Mouse (Mus musculus) kidney, adult 2 months (tissue): ENCODE measurements around the gene Haus6. TPM values are rescaled to one million over a fixed set of nuclear protein-coding genes. Genes with fewer than 3 reads are reported as not detected.
"Not testable (repeated sequence)": the region's sequence is repeated elsewhere in the genome, so short reads cannot be mapped to it uniquely, and the experiment has no call there.

Source experiments
- DNase-seq: peaks from one replicate; pipeline ENCODE4 v3.0.0; 2021
- H3K27ac ChIP-seq: fragments of 200-500 bp; 2 replicates; pipeline ENCODE4 v1.5.1; 2012; ENCODE audit warnings: low read depth, low read length, control low read depth, inconsistent platforms; ENCODE audit not compliant: insufficient read depth
- H3K27me3 ChIP-seq: fragments of 200-500 bp; replicated peaks from 2 replicates; pipeline ENCODE4 v1.6.1; 2012; ENCODE audit warnings: mild to moderate bottlenecking, moderate library complexity, low read length, inconsistent platforms; ENCODE audit not compliant: control insufficient read depth, insufficient read depth
- H3K36me3 ChIP-seq: fragments of 200-500 bp; 2 replicates; pipeline ENCODE4 v1.6.1; 2012; ENCODE audit warnings: mild to moderate bottlenecking, moderate library complexity, low read length, inconsistent platforms; ENCODE audit not compliant: control insufficient read depth, insufficient read depth
- H3K4me1 ChIP-seq: fragments of 200-500 bp; 2 replicates; pipeline ENCODE4 v1.6.1; 2011; ENCODE audit warnings: low read length; ENCODE audit not compliant: control insufficient read depth, insufficient read depth
- H3K4me3 ChIP-seq: fragments of 200-500 bp; 2 replicates; pipeline ENCODE4 v1.5.1; 2011; ENCODE audit warnings: mild to moderate bottlenecking, low read depth, low read length, control low read depth; ENCODE audit not compliant: insufficient read depth
- CTCF ChIP-seq: fragments of 200-500 bp; conservative IDR thresholded peaks from 2 replicates; pipeline ENCODE4 v1.5.1; 2011; ENCODE audit warnings: low read depth, mild to moderate bottlenecking, control low read depth, low read length, moderate library complexity, mixed read lengths; ENCODE audit not compliant: insufficient read depth, insufficient read length
- POLR2A ChIP-seq: fragments of 200-500 bp; IDR thresholded peaks from one replicate; pipeline ENCODE4 v1.6.1; 2011; ENCODE audit warnings: low read depth, low read length, control low read depth
- WGBS: fragments of 180-500 bp; shearing (Covaris S2); methylation state at CpG from one replicate; pipeline ENCODE4 v1.1.7; 2018; 5-methylcytosine and 5-hydroxymethylcytosine counted together
- polyA plus RNA-seq: library from polyadenylated mRNA; depleted of rRNA; stranded (reverse); fragments of >200 nt; gene quantifications from 2 replicates; pipeline ENCODE4 v1.2.3, GENCODE M21; 2012

Haus6 gene
- polyA plus RNA-seq, 1 experiment = 2.8 TPM

- H3K27me3 ChIP-seq = no peaks in the 10 kb centered on the region
- WGBS = 53% methylated on average over 4 of the region's 4 CpGs
- no peak for TF ChIP-seq CTCF
- TF ChIP-seq POLR2A = no peak
- no peak overlapping the region for H3K4me3 ChIP-seq
- H3K4me1 ChIP-seq = no peaks in the 10 kb centered on the region
- H3K27ac ChIP-seq = no peak overlapping the region
- no peaks in the 10 kb centered on the region for H3K36me3 ChIP-seq
- no peak for DNase-seq
Observed at GRCm38 (mm10) chr4:86631831-86632230, 20.0 kb upstream of the Haus6 start.

GRCm38 (mm10) chr4:86626496-86626895 lies 14.6 kb upstream of the Haus6 start:
- not testable (repeated sequence) for H3K27me3 ChIP-seq, H3K36me3 ChIP-seq, H3K27ac ChIP-seq, H3K4me1 ChIP-seq, DNase-seq, H3K4me3 ChIP-seq
- 82% methylated on average over 7 of the region's 7 CpGs for WGBS

GRCm38 (mm10) chr4:86625463-86625862 lies 13.6 kb upstream of the Haus6 start:
- 84% methylated on average over 5 of the region's 5 CpGs for WGBS
- Histone ChIP-seq H3K4me3 (no peak overlapping the region), H3K27ac (no peak overlapping the region), H3K4me1 (no peaks in the 10 kb centered on the region), H3K36me3 (no peaks in the 10 kb centered on the region), H3K27me3 (no peaks in the 10 kb centered on the region)
- no peak for DNase-seq
- TF ChIP-seq CTCF (no peak), POLR2A (no peak)

- not testable (repeated sequence) for H3K4me3 ChIP-seq, H3K4me1 ChIP-seq, H3K27me3 ChIP-seq, DNase-seq, H3K27ac ChIP-seq, H3K36me3 ChIP-seq
- WGBS = 91% methylated on average over 1 of the region's 1 CpGs
Observed at GRCm38 (mm10) chr4:86622532-86622931, 10.7 kb upstream of the Haus6 start.

GRCm38 (mm10) chr4:86622116-86622515 lies 10.3 kb upstream of the Haus6 start:
- WGBS = 35% methylated on average over 3 of the region's 3 CpGs
- no peak overlapping the region for H3K27ac ChIP-seq
- H3K36me3 ChIP-seq = no peaks in the 10 kb centered on the region
- DNase-seq = no peak
- H3K4me3 ChIP-seq = no peak overlapping the region
- H3K27me3 ChIP-seq = no peaks in the 10 kb centered on the region
- TF ChIP-seq CTCF (no peak), POLR2A (no peak)
- H3K4me1 ChIP-seq = no peaks in the 10 kb centered on the region

- no peaks in the 10 kb centered on the region for H3K36me3 ChIP-seq
- no peaks in the 10 kb centered on the region for H3K4me1 ChIP-seq
- no peak overlapping the region for H3K27ac ChIP-seq
- no peak for DNase-seq
- H3K4me3 ChIP-seq = no peak overlapping the region
- no peaks in the 10 kb centered on the region for H3K27me3 ChIP-seq
- WGBS = 77% methylated on average over 2 of the region's 2 CpGs
- TF ChIP-seq CTCF (no peak), POLR2A (no peak)
Observed at GRCm38 (mm10) chr4:86620506-86620905, 8.7 kb upstream of the Haus6 start.

- H3K27me3 ChIP-seq = no peaks in the 10 kb centered on the region
- WGBS = 35% methylated on average over 8 of the region's 8 CpGs
- peak overlapping the region; percentile 29 for H3K4me3 ChIP-seq
- no peaks in the 10 kb centered on the region for H3K36me3 ChIP-seq
- TF ChIP-seq POLR2A (no peak), CTCF (no peak)
- peak overlapping the region; percentile 62; the same call in 1 of the 2 replicates for H3K27ac ChIP-seq
- DNase-seq = no peak
- no peaks in the 10 kb centered on the region for H3K4me1 ChIP-seq
Observed at GRCm38 (mm10) chr4:86612289-86612620, 400 bp upstream of the Haus6 start.

- no peaks in the 10 kb centered on the region for H3K4me1 ChIP-seq
- TF ChIP-seq POLR2A (no peak), CTCF (no peak)
- no peaks in the 10 kb centered on the region; the same call in 1 of the 2 replicates for H3K36me3 ChIP-seq
- no peak overlapping the region for H3K4me3 ChIP-seq
- H3K27ac ChIP-seq = no peak overlapping the region
- WGBS = 89% methylated on average over 2 of the region's 2 CpGs
- no peaks in the 10 kb centered on the region for H3K27me3 ChIP-seq
- DNase-seq = no peak
Observed at GRCm38 (mm10) chr4:86591304-86591703, 20.6 kb downstream of the Haus6 start.
